Mouse (Mus musculus) midbrain, embryonic 12.5 days (tissue): Measurements from ENCODE around the gene Zpld1. TPM values are rescaled to one million over a fixed set of nuclear protein-coding genes. Genes with fewer than 3 reads are reported as not detected.

Experiments
- ATAC-seq: fragments of 200-750 bp; cut with Nextera tagmentation; 2 replicates; pipeline ENCODE4 v1.8.0; 2017; ENCODE audit warnings: low read depth, moderate TSS enrichment, moderate library complexity; ENCODE audit not compliant: low FRiP score
- H3K27ac ChIP-seq: fragments of 300-500 bp; sonication (generic); replicated peaks from 2 replicates; pipeline ENCODE4 v1.5.1; 2016; ENCODE audit warnings: mild to moderate bottlenecking
- H3K27me3 ChIP-seq: fragments of 300-500 bp; sonication (generic); 2 replicates; pipeline ENCODE4 v1.6.1; 2016; ENCODE audit warnings: mild to moderate bottlenecking
- H3K36me3 ChIP-seq: fragments of 300-500 bp; sonication (generic); 2 replicates; pipeline ENCODE4 v1.6.1; 2016
- H3K4me1 ChIP-seq: fragments of 300-500 bp; sonication (generic); 2 replicates; pipeline ENCODE4 v1.6.1; 2016
- H3K4me2 ChIP-seq: fragments of 300-500 bp; sonication (generic); replicated peaks from 2 replicates; pipeline ENCODE4 v1.6.1; 2016; ENCODE audit warnings: mild to moderate bottlenecking, moderate library complexity
- H3K4me3 ChIP-seq: fragments of 300-500 bp; sonication (generic); 2 replicates; pipeline ENCODE4 v1.5.1; 2016; ENCODE audit warnings: mild to moderate bottlenecking
- H3K9ac ChIP-seq: fragments of 300-500 bp; sonication (generic); replicated peaks from 2 replicates; pipeline ENCODE4 v1.6.1; 2016; ENCODE audit warnings: mild to moderate bottlenecking, moderate library complexity
- H3K9me3 ChIP-seq: fragments of 300-500 bp; sonication (generic); 2 replicates; pipeline ENCODE4 v1.6.1; 2016; ENCODE audit warnings: mild to moderate bottlenecking
- WGBS: fragments of 180-500 bp; shearing (Covaris S2); methylation state at CpG from one replicate; pipeline ENCODE4 v1.1.7; 2016; 5-methylcytosine and 5-hydroxymethylcytosine counted together
- polyA plus RNA-seq: library from polyadenylated mRNA; unstranded; fragments of >200 nt; fragmentation: Nextera tagmentation; extraction: Ambion mirVana; gene quantifications from 2 replicates; pipeline ENCODE4 v1.2.1, GENCODE M21; 2016

Gene Zpld1
- polyA plus RNA-seq, 1 experiment from 2014 or later = 0.61 TPM

DNA sequence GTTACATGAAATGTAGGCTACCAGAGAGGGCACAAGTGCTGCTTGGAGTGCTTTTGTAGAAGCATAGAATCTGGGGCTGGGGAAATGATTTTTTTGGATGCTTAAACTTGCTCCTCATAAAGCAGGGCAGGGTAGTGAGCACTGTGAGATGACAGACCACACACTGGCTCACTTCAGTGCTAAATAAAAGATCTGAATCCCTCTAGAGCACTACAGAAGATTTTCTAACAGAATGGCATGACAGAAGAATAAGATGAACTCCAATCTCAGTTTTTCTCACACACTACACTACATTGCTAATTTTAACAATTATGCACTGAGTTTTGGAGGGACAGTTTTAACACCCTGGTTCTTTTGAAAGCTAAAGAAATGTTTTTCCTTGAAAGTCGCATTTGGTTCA lies 93.8 kb downstream of the Zpld1 start:
- Histone ChIP-seq H3K9ac (no peak overlapping the region), H3K9me3 (no peaks in the 10 kb centered on the region), H3K4me1 (no peaks in the 10 kb centered on the region), H3K4me3 (no peak overlapping the region), H3K27ac (no peak overlapping the region), H3K4me2 (no peak overlapping the region), H3K36me3 (no peaks in the 10 kb centered on the region), H3K27me3 (no peaks in the 10 kb centered on the region)
- no peak for ATAC-seq
- WGBS = 87% methylated on average over 1 of the region's 1 CpGs

DNA sequence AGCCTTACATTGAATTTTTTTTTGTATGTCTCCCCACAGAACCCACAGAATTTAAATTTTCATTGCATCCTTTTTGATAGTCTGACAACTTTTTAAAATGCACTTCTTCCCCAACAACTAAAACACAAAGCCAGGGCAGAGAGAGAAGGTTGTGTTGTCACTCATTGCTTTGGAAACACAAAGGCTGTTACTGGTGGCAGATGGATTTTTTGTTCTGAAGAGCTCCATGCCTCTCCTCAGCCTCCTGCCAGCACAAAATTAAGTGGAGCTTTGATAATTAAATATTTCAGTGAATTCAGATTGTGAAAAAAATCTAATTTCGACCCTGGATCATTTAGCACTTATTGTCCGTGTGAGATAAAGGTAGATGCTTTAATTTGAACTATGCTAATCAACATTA lies 107.4 kb downstream of the Zpld1 start:
- Histone ChIP-seq H3K4me2 (no peak overlapping the region), H3K36me3 (no peaks in the 10 kb centered on the region), H3K9me3 (no peaks in the 10 kb centered on the region), H3K27ac (no peak overlapping the region), H3K9ac (no peak overlapping the region), H3K27me3 (no peaks in the 10 kb centered on the region), H3K4me1 (no peaks in the 10 kb centered on the region), H3K4me3 (no peak overlapping the region)
- WGBS = 65% methylated on average over 2 of the region's 2 CpGs
- ATAC-seq = no peak

DNA sequence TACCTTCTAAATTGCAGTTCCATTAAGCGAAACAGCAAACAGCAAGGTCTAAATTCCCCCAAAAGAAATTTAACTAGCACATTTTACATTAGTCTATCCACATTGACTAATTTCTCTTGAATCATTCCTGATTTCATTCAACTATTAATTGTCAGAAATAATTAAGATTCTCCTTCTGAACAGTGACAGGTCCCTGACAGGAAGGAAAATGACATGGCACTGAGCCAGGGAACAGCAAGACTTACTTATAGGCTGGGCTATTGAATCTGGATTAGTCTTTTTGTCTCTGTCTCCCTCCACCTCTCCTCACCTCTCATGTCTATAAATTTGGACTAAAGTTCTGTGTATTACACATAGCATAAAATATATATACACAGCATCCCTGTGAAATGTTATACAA lies 112.4 kb downstream of the Zpld1 start:
- H3K4me1 ChIP-seq = no peaks in the 10 kb centered on the region
- H3K27me3 ChIP-seq = no peaks in the 10 kb centered on the region
- WGBS = 90% methylated on average over 1 of the region's 1 CpGs
- no peak overlapping the region for H3K4me3 ChIP-seq
- H3K4me2 ChIP-seq = no peak overlapping the region
- ATAC-seq = no peak
- no peaks in the 10 kb centered on the region for H3K36me3 ChIP-seq
- H3K9ac ChIP-seq = no peak overlapping the region
- no peaks in the 10 kb centered on the region for H3K9me3 ChIP-seq
- no peak overlapping the region for H3K27ac ChIP-seq
